Mouse (Mus musculus) G1E-ER4 (cell line): ENCODE results near the gene Map3k1. TPM values are rescaled to one million over a fixed set of nuclear protein-coding genes. Genes with fewer than 3 reads are reported as not detected.

Source experiments
- GATA1 ChIP-seq: IDR thresholded peaks from one replicate; pipeline ENCODE4 v1.8.0; 2012; ENCODE audit warnings: low read length, inconsistent platforms
- polyA plus RNA-seq: library from polyadenylated mRNA; stranded (reverse); fragments of >175 nt; gene quantifications from 2 replicates; pipeline ENCODE4 v1.2.3, GENCODE M21; 2012

Gene Map3k1
- polyA plus RNA-seq, 1 experiment, result 23.3 TPM

DNA sequence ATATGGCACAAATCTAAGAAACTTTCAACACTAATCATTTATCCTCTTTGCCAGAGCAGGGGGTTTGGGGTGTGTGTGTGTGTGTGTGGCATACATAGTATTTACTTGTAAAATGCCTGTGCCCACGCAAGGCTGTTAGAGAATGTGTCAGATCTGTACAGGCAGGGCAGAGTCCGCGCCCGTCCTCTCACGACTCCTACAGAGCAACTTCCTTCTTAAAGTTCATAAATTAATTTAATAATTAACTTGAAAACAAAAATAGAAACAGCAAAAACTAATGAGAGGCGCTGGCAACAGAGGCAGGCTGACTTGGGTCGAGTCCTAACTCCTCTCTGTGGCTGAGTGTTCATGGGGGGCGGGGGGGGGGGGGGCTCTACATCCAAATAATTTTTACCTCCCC lies 4.6 kb downstream of the Map3k1 start:
- no peak for TF ChIP-seq GATA1

- no peak for TF ChIP-seq GATA1
These were observed 5.3 kb downstream of the Map3k1 start for GRCm38 (mm10) chr13:111803506-111803905.

- no peak for TF ChIP-seq GATA1
These were observed 5.9 kb downstream of the Map3k1 start for GRCm38 (mm10) chr13:111802900-111803299.

- TF ChIP-seq GATA1, result no peak
These were observed 6.5 kb downstream of the Map3k1 start for GRCm38 (mm10) chr13:111802271-111802665.

DNA sequence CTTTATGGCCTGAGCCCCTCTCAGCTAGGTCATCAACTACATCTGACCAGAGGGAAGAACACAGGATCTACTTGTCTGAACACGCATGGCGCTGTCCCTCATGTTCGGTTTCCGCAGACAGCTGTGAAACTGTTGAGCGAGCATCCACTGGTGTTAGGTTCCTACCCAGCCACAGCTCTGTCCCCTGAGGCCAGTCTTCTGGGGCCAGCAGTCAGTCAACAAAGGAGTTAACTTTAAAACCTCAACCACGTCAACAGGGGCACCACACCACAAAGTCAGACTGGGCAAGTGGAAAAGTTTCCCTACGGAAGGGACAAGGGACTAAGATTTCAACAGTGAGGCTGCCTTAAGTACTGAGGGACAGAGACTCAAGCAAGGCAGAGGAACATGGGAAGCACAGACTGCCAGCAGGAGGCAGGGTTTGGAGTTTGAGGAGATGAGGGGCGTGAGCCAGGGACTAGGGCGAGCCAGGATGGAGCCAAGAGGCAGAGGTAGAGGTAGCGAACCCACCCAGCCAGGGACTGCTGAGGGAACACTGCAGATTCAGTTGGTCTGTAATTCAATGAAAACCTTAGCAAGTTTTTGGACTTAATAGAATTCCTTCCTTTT lies 7.0 kb downstream of the Map3k1 start:
- no peak for TF ChIP-seq GATA1

- TF ChIP-seq GATA1, result no peak
These were observed 7.9 kb downstream of the Map3k1 start for GRCm38 (mm10) chr13:111800866-111801265.

DNA sequence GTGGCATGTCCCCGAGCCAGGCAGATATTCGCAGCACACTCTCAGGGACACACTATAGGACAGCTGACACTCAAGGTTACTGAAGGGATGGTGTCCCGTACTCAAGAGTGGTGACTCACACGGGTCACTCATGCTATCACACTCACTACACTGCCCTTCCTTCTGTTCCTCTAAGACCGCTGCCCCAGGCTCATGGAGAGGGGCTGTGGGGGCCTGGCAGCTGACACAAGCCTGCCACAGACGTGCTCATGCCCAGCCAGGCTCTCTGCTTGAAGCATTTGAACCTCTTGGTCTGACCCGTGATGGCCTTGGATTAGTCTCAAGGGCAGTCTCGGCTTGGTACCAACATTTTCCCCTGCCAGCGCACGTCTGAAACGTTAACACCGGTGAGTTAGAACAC lies 10.7 kb downstream of the Map3k1 start:
- no peak for TF ChIP-seq GATA1

DNA sequence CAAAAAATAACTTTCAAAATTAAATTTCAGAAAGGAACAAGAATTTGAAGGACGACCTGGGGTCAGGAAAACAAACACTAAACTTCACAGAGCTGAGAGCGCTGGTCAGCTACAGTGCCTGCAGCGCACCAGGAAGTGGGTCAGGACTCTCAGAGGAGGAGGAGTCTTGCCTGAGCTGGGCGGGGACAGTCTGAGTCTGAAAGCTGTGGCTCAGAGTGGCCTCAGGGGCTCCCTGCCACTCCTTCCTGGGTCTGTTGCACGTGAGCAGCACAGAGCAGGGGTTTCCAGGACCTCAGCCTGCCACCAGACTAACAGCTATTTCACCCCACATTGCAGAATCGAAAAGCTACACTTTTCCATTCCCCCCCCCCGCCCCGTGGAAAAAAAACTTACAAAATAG lies 11.8 kb downstream of the Map3k1 start:
- TF ChIP-seq GATA1, result no peak

GRCm38 (mm10) chr13:111796191-111796920 lies 12.4 kb downstream of the Map3k1 start:
- TF ChIP-seq GATA1, result peak; percentile 83

DNA sequence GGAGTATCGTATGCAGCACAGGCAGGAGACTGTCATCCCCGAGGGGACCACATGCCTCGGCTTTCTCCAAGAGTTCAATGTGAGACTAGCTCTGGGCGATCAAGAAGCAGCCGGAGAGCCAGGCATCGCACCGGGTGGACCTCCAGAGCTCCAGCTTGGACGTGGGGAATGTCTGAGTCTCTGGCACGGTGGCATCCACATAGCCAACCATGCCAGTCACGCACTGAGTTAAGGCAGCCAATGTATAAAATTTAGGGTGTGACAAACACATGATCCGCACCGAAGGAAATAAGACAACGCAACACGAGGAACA lies 15.9 kb downstream of the Map3k1 start:
- TF ChIP-seq GATA1, result no peak

GRCm38 (mm10) chr13:111792130-111792974 lies 16.4 kb downstream of the Map3k1 start:
- no peak for TF ChIP-seq GATA1

GRCm38 (mm10) chr13:111791596-111791995 lies 17.2 kb downstream of the Map3k1 start:
- no peak for TF ChIP-seq GATA1

- TF ChIP-seq GATA1, result no peak
These were observed 19.2 kb downstream of the Map3k1 start for GRCm38 (mm10) chr13:111789420-111790065.

GRCm38 (mm10) chr13:111788882-111789281 lies 19.9 kb downstream of the Map3k1 start:
- no peak for TF ChIP-seq GATA1

GRCm38 (mm10) chr13:111787857-111788619 lies 20.8 kb downstream of the Map3k1 start:
- no peak for TF ChIP-seq GATA1
